Mouse (Mus musculus): ENCODE results near the gene Wdr54. TPM values are rescaled to one million over a fixed set of nuclear protein-coding genes. Genes with fewer than 3 reads are reported as not detected.

The Wdr54 gene
- total RNA-seq, 2 experiments from 2014 or later: 28.0 to 29.4 TPM

GRCm38 (mm10) chr6:83136291-83136880, 19.8 kb downstream of the Wdr54 start:
- intact Hi-C loops (cut with DNase I): no loop called here
- DNase-seq (ENCODE audit: extremely low spot score in 1 of 2, low spot score in 2 of 2): no peak

- intact Hi-C loops (cut with DNase I): no loop called here
- DNase-seq (ENCODE audit: extremely low spot score in 1 of 2, low spot score in 2 of 2): no peak
Measured at GRCm38 (mm10) chr6:83135571-83136161, 20.5 kb downstream of the Wdr54 start.

- intact Hi-C loops (cut with DNase I): no loop called here
- no peak for DNase-seq (ENCODE audit: extremely low spot score in 1 of 2, low spot score in 2 of 2)
Measured at GRCm38 (mm10) chr6:83134951-83135513, 21.2 kb downstream of the Wdr54 start, which contains the start of gene Rtkn. Rtkn (plus strand) TSS chr6:83135463.

- intact Hi-C loops (cut with DNase I): no loop called here
- DNase-seq (ENCODE audit: extremely low spot score in 1 of 2, low spot score in 2 of 2): no peak
Measured at GRCm38 (mm10) chr6:83134226-83134625, 22.0 kb downstream of the Wdr54 start.

- intact Hi-C loops (cut with DNase I): no loop called here
- DNase-seq (ENCODE audit: extremely low spot score in 1 of 2, low spot score in 2 of 2): no peak
Measured at GRCm38 (mm10) chr6:83132176-83132919, 23.8 kb downstream of the Wdr54 start.

GRCm38 (mm10) chr6:83131469-83132034, 24.6 kb downstream of the Wdr54 start:
- intact Hi-C loops (cut with DNase I): no loop called here

GRCm38 (mm10) chr6:83127419-83127818, 28.8 kb downstream of the Wdr54 start:
- intact Hi-C loops (cut with DNase I): no loop called here
- no peak for DNase-seq (ENCODE audit: extremely low spot score in 1 of 2, low spot score in 2 of 2)

More at GRCm38 (mm10) chr6:83131469-83132034, 24.6 kb downstream of the Wdr54 start:
- no peak for DNase-seq (ENCODE audit: extremely low spot score in 1 of 2, low spot score in 2 of 2)

- intact Hi-C loops (cut with DNase I): no loop called here
- DNase-seq (ENCODE audit: extremely low spot score in 1 of 2, low spot score in 2 of 2): no peak
Measured at GRCm38 (mm10) chr6:83125331-83125730, 30.9 kb downstream of the Wdr54 start, which contains the start of gene Ino80b. Ino80b (minus strand) TSS chr6:83125431.

GRCm38 (mm10) chr6:83124851-83125312, 31.3 kb downstream of the Wdr54 start:
- intact Hi-C loops (cut with DNase I): loop anchor here (5.0 kb wide), 1 partner anchor 37 kb away; no protein-coding TSS in a partner anchor
- DNase-seq (ENCODE audit: extremely low spot score in 1 of 2, low spot score in 2 of 2): peak; percentile 93 to 95

- intact Hi-C loops (cut with DNase I): loop anchor here (5.0 kb wide), 1 partner anchor 39 kb away; no protein-coding TSS in a partner anchor
- no peak for DNase-seq (ENCODE audit: extremely low spot score in 1 of 2, low spot score in 2 of 2)
Measured at GRCm38 (mm10) chr6:83122961-83123360, 33.2 kb downstream of the Wdr54 start.

GRCm38 (mm10) chr6:83121863-83122710, 34.1 kb downstream of the Wdr54 start:
- peak in 1 of 2 experiments; percentile 70 for DNase-seq (ENCODE audit: extremely low spot score in 1 of 2, low spot score in 2 of 2)
- intact Hi-C loops (cut with DNase I): loop anchor here (5.0 kb wide), 1 partner anchor 40 kb away; no protein-coding TSS in a partner anchor

- intact Hi-C loops (cut with DNase I): loop anchor here (5.0 kb wide), 1 partner anchor 41 kb away; no protein-coding TSS in a partner anchor
Measured at GRCm38 (mm10) chr6:83120930-83121862, 35.0 kb downstream of the Wdr54 start, which contains the start of gene Wbp1. Wbp1 (minus strand) TSS chr6:83121559.

GRCm38 (mm10) chr6:83119734-83120051, 36.5 kb downstream of the Wdr54 start:
- no peak for DNase-seq (ENCODE audit: extremely low spot score in 1 of 2, low spot score in 2 of 2)
- intact Hi-C loops (cut with DNase I): loop anchor here (5.0 kb wide), 1 partner anchor 43 kb away; no protein-coding TSS in a partner anchor

More at GRCm38 (mm10) chr6:83120930-83121862, 35.0 kb downstream of the Wdr54 start, which contains the start of gene Wbp1:
- peak; percentile 95 to 98 for DNase-seq (ENCODE audit: extremely low spot score in 1 of 2, low spot score in 2 of 2)

GRCm38 (mm10) chr6:83118825-83119733, 37.1 kb downstream of the Wdr54 start:
- DNase-seq (ENCODE audit: extremely low spot score in 1 of 2, low spot score in 2 of 2): no peak
- intact Hi-C loops (cut with DNase I): no loop called here

GRCm38 (mm10) chr6:83118369-83118768, 37.8 kb downstream of the Wdr54 start:
- intact Hi-C loops (cut with DNase I): no loop called here
- no peak for DNase-seq (ENCODE audit: extremely low spot score in 1 of 2, low spot score in 2 of 2)

GRCm38 (mm10) chr6:83117616-83118015, 38.6 kb downstream of the Wdr54 start:
- DNase-seq (ENCODE audit: extremely low spot score in 1 of 2, low spot score in 2 of 2): no peak
- intact Hi-C loops (cut with DNase I): no loop called here
